Mouse (Mus musculus) 3T3-L1 (cell line): ENCODE results near the gene Gm20696.
A peak's percentile ranks its signal among the peaks of the same experiment; 100 is the strongest.

Experiments used
- DNase-seq: peaks from one replicate; pipeline ENCODE4 v3.0.0-alpha.2; 2015; ENCODE audit warnings: low read depth, low spot score

The Gm20696 gene

DNA sequence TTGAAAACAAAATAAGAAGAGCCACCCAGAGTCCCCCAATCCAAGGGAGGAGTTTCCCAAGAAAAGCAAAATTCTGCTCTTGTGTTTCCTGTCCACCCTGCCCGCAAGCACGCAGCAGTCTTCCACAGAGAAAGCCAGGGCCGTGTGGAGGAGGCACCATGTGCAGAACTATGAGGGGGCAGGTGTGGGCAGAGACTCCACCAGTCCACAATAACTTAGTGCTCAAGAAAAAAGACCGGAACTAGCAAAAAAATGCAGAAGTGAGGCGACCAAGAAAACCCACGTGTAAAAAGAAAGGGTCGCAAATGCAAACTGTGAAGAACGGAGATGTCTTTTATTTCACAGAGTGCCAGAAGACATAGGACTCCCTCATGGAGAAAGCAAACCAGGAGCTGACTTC, 371.1 kb downstream of the Gm20696 start:
- no peak for DNase-seq

DNA sequence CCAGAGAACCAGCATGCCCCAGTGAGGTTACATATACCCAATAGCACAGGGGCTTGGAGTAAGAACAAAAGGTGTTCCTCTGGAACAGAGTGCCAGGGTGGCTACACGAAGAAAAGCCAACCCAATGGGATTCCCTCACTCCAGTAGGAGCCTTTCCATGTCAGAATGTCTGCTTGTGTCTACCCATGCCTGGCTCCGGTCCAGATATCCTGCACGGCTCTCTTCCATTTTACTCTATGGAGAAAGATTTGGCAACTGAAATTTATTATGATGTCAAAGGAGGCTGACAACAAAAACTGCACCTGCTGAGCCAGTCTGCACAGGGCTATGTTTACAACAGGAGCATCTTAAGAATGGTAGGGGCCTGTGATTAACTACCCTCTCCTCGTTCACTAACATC, 377.4 kb downstream of the Gm20696 start:
- no peak for DNase-seq

DNA sequence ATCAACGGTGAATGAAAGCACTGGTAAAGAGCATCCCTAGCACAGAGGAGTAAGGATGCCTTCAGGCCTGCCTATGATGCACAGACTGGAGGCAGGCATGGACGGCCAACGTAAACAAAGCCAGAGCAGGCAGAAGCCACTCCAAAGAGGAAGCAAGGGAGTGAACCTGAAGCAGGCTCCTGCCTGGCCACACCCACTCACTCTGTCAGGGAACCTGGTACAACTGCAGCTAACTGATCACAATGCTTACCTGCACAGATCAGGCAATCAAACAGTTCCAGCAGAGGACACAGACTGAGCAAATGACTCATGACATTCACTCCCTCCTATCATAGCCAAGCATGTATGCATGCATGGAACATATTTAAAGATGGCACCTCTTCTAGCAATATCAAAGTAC, 381.6 kb downstream of the Gm20696 start:
- no peak for DNase-seq

DNA sequence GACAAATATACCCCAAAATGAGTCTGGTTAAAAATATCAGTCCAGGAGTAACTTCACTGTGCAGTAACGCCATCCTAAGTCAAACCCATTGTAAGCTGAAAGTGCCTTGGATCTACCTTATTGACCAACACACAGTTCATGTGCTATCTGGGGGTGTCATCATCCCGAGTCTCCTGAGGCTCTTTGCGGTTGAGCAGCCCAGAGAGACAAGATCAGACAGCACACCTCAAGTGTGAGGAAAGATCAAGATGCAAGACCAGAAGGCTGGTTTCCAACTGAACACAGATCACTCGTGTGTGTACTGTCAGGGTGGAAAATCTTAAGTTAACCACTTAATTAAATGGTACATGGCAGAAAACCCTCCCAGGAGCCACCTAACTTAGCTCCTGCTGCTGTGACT, 382.6 kb downstream of the Gm20696 start:
- no peak for DNase-seq

DNA sequence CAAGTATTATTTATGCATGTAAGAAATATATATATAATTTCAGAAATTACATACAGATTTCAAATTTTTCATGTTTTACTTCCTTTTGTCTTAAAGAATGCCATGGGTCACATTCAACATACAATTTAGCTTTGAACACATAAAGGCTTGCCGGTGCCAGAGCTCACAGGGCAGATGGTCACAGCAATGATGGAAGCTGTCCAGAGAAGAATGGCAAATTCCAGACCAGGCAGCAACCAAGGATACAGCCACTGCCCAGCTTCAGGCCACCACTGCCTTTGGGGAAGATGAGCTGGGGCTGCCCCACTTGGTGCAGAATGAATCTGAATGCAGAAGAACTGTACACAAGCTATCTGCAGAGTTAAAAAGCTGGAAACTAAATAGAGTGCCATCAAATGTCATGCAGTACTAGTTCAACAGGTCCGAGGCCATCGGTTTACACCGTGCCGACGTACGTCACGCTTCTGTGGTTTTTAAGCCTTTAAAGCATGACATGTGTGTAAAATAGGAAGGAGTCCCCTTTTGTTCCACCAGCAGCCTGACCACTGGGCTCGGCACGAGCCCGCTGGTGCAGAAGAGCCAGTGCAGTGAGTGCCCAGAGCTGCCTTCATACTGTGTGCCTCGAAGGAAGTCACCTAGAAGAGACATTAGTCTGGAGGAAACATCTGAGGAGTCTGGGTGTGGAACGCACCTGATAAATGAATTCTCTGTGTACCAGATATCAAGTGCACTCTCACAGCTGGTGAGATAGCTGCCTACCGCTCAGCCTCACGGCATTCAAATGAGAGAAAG, 383.5 kb downstream of the Gm20696 start:
- DNase-seq = no peak

DNA sequence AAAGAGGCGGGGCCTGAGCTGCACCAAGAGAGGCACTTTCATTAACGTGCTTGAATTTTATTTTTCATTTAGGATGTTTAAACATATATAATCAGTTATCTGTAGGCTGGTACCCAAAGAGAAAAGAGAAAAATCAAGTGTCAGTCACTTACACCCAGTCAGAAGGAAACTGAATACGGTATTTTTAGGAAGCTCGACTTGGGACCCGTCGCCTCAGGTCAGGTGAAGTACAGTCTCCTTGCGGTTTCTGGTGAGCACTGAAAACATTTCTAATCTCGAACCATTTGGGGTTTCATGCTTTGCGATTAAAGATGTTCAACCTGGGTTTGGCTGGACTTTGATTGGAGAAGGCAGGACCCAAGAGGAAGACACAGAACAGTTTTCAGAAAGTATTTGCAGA, 385.2 kb downstream of the Gm20696 start:
- no peak for DNase-seq

DNA sequence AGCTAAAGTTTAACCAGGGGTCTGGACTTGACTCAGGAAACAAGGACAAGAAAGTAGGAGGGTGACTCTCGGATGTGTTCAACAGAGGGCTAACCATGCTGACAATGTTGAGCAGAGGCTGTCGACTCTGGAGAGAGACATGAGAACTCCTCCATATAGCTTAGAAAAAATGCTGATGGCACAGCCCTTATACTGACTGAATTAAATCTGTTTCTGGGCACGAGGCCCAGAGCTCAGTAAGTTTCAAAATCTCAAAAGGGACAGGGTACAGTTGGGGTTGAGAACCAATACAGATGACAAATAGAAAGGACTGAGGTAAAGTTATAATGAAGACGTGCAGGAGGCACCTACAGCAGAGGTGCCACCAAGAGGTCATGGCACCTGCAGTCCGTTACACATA, 386.0 kb downstream of the Gm20696 start:
- DNase-seq = no peak

DNA sequence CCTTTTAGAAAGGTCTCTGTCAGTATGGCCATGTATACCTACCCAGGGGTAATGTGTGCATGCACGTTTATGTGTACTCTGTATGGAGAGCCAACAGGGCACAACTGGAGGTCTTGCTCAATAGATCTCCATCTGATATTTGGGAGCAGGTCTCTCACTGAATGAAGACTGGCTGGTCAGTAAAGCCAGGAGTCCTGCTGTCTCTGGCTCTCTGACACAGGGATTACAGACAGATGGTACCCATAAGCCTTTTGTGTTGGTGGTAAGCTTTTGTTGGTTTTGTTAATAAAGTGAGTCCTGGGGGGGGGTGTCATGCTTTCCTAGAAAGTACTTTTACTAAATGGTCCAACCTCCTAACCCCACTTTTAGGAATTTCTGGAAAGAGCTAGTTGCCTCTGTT, 389.3 kb downstream of the Gm20696 start:
- no peak for DNase-seq

DNA sequence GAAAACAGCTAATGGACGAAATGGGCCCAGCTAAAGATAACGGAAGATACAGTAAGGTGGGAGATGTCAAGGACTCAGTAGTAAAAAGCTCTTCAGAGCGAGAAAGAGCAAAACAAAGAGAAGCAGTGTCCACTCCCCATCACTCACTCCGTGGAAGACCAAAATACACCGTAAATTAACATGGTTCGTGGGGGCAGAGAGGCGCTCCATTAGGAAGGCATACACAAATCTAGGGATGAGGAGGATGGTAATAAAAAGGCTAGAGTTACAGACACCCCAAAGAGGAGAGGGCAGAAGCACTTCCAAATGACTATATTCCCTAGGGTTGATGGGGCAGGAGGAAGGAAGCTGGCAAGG, 390.3 kb downstream of the Gm20696 start:
- DNase-seq = no peak

DNA sequence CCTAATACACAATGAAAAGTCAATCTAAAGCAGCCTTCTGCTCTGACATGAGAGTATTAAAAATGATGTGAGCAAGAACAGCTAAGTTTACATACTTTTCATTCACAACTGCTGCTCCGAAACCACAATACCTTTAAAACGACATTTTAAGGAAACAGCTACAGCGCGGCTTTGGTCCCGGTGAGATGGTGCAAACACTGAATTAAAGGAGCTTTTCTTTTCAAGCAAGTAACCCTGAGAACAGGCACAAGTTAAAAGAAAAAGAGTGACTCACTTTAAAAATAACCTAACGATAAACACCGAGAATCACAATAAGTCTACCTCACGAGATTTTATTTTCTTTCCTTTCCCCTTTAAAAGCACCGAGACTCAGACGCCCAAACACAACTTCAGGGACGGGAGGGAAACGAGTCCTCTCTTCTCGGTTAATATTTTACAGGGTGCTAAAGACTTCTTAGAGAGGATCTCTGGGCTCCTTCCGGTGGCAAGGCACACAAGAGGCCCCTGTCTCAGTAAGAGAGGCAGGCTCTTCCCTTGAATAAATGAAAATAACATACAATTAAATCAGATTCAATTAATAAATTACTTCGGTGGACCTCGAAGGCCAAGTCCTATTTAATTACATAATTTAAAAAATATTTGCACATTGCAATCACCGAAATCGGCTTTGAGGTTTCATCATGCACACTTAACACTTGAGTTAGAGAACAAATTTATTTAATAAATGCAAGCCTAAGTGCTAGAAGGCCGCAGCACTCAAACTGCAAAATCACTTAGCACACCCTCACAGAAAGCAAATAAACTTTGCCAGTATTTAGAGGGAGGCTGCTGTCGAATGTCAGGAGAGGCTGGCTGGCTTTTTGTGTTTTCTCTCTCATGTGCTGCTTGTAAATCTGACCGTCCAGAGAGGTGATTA, 391.0 kb downstream of the Gm20696 start:
- DNase-seq = no peak

DNA sequence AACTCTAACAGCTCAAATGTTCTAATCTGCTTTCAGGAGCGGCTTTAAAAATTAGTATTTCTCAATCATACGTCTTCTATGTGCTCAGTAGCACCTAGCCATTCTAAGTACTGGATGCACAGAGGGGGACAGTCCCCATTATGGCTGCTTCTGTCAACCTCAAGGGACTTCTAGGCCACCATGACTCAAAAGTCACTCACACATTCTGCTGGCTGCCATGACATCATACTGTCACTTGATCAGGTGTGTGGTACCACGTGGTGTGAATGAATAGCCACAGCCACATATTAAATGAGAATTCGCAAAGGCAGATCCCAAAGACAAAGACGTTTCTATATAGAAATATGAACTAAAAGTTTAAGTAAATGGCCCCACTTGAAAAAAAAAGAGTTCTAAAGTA, 391.9 kb downstream of the Gm20696 start:
- no peak for DNase-seq

DNA sequence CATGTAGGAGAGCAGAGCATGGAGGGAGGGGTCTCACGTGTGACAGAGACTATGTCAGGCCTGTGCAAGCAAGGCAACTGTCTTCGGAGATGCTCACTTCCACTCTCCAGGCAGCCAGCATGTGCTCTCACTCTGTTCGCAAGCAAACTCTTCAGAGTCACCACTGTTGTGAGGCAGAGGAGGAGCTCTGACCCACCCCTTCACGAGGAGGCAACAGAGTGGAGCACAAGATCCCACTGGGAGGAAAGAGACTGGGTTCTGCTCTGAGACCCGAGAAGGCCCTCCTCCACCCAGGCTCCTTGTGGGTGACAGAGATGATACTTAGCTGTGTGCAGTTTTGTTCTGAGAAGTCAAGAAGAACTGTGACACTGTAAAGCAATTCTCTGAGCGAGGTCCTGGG, 392.4 kb downstream of the Gm20696 start:
- DNase-seq = no peak

DNA sequence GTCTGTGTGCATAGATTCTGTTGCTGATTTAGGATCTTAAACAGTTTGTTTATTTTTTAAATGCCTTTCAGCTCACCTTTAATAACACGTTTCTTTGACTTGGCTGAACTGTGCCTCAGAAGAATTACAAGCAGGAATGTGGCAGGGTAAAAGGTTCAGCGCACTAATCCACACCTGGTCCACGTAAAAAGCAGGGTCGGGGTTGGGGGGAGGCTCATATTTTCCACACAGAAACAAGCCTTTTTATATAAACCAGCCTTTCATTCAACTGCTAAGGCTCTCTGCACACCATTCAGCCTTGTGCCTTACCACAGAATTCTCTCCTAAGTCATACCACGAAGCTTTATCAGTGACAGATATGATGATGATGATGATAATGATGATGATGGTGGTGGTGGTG, 393.4 kb downstream of the Gm20696 start:
- DNase-seq = no peak

DNA sequence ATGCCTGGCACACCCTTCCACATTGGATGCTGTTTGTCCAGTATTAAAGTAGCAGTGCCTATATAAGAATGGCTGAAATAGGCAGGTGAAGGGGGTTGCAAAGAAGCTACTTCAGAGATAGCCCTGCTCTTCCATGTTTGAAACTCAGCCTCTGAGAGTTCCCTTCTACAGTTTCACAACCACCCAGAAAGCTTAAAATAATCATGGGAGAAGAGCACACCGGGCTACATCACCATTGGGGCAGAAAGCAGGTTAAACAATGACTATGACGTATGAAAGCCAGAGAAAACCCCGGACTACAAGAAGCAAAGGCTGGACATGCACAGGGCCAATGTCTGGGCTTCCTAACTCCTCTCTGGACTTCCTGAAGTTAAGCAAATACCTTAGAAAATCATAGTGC, 394.4 kb downstream of the Gm20696 start:
- no peak for DNase-seq

DNA sequence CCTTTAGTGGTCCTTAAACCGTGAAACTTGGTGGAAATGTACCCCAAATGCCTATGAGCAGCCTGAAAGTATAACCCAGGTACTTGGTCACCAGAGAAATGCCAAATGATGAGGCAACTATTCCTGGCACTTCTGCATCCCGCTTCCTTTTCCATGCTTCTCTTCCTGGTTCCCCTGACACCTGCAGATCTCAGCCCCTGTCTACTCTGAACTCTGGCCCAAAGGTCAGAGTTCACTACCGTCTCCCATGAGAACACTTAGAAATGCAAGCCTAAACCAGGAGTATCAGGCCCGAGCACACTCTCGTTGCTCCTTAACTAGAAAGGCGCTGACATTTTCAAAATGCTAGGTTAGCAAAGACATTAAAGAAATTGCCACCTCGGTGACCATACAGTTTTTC, 394.9 kb downstream of the Gm20696 start:
- no peak for DNase-seq

DNA sequence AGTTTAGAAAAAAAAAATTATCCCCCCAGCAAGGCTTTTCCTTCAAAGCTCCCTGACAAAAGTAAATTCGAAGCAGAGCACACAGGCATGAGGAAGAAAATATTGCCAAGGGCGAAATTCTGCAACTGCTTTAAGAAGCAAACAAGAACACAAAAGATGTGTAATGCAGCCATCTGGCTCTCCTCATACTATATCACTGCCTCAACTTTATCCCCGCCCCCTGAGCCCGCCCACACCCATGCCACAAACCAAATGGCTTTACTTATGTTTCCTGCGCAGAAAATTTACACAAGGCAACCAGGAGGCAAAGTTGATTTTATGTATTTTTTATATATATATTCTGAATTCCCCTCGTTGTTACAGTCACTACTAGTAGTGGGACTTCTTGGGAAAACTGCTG, 396.7 kb downstream of the Gm20696 start:
- peak; percentile 20 for DNase-seq

DNA sequence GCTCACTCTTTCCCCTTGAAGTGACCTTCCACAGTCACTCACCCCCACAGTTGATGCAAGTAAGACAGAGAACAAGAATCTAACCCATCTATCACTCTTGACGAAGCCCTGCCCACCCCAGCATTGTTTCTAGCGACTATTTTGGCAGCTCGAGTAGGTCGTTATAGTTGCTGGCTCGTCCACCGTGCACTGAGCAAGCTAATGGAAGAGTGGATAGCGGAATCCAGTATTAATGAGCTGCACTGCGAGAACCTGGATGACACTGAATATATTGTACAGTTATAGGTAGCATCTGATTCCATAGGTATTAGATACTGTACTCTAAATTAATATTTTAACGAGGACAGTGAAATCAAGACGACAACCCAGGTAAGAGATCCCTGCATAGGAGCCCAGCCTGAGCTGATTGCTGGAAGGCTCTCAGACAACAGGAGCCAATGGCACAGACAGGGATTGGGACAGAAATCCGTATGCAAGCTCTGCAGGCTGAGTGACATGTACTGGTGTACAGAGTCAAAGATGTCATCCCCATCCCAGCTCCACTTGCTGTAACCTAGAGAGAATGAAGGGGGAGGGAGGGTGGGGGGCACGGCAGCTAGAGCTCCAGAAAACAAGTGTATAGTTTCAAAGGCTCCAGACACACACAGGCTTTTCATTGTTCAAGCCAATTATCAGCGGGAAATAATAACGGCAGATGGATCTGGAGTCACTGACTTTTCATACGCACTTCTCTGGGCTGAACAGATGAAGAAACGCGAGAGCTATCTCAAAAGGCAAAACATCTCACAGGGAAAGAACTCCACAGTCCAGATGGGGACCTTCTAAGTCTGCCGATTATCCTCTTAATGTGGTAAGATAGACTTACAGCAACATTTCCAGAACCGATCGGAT, 398.2 kb downstream of the Gm20696 start:
- no peak for DNase-seq

DNA sequence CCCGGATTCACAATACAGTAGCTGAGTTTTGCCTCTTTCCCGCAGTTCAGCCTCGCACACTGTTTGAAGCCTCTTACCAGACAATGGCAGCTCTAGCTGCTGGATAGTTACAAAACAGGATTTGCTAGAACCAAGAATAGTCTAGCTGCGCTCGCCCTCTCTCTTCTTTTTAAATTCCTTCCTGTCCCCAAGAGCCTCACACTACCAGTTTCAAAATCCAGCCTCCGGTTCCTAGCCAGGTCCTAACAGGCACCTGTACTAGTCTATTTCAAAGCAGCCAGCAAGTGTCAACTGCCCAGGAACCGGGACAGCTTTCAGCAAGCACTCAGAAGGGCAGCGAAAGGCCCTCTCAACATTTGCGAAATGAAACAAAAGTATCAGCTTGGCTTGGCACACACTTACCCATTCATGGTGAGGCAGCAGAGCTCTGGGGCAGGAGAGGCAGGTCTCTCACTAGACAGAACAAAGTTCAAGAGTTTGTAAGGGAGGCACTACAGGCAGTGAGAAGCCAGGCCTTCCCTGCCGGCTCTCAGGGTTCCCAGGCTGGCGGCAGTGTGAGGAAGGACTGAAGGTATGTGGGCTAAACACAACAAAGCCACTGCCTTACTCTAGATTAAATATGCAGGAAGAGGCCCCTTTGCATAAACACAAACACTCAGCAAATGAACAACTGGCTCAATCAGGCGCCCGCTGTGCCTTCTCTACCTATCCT, 400.5 kb downstream of the Gm20696 start:
- no peak for DNase-seq

DNA sequence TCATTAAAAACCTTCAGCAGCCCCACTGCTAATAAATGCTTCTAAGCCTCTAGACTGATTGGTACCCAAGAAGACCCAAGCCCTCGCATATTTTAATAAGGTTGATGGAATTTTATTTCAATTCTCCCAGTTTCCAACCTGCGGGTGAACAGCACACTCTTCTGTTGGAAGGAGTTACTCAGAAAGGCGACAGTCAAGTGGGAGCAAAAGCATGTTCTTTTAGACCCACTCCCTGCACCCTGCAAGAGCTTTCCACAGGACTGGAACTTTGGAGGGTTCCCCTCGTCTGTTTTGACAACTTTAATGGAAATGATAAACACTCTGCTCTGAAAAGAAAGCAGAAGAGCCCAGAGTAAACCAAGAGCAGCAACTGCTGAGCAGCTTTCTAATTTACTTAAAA, 401.4 kb downstream of the Gm20696 start:
- no peak for DNase-seq

DNA sequence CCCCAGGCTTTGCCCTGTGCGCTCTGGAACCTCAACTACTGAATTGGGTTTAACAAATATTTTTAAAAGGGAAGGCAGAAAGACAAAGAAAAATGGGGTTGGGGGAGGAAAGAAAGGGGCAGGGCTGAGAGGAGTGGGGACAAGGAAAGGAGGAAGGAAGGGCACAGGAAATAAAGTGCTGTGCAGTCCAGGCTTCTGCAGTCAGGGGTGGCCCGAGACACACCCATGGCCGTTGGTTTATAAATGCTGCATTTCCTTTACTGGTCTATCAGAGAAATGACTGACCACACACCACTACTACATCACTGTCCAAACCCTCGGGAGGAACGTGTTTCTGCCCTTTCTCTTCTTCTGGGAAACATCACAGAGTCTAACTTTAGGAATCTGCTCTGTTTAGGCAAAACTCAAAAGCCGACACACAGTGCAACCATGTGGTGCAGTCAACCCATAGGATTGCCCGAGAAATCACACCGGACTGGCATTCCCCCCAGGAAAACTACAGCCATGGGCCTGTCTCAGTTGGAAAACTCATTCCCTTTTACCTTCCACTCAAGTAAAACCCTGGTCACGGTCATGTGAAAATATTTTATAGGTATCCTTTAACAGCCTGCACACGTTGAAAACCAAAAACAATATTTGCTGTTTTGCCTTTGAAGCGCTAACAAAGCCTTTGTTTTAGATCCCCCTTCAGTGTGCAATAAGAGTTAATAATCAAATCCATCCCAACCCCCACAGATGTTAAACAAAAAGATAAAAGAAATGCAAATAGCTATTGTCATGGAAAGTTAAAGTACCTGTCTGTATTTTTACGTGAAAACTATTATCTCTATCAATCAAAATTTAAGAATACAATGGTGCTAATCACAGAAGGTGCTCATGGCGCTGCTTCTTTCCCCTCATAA, 402.2 kb downstream of the Gm20696 start:
- no peak for DNase-seq

DNA sequence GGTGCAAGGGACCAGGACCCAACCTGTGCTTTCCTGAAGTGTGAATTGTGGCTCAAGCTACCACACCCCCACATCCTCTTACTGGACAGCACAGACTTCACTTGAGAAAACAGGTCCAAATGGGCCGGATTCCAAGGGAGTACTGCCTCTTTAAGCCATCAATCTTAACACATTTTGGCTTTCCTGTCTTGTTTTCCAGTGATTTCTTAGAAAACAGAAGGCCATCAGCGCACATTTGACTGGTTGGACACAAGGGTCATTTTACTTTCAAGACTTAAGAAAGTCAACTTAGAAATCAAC, 402.8 kb downstream of the Gm20696 start:
- DNase-seq = no peak
